Mouse (Mus musculus) CH12F3 (cell line): Measurements from ENCODE around the gene Elk4.

Experiments used
- in situ Hi-C: fragments of 300-500 bp; cut with MboI; formaldehyde crosslinking; loops from 2 replicates; pipeline ENCODE4 v1.14.3; 2020; ENCODE audit warnings: low sequenced_read_pairs

Elk4 gene

DNA sequence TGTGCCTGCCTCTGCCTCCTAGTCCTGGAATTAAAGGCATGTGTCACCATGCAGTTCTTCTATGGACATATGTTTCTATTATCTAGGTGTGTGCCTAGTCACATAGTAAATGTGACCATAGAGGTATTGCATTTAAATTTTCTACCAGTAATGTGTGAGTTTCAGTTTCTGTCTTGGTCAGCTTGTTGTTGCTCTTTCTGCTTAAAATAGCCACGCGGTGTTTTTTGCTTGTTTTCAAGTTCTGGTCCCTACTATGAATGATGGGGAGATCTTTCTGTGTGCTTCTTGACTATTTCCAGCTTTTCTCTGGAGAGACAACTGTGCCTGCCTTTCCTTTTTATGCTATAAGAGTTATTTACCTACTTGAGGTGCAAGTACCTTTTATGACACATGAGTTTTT lies 4.4 kb downstream of the Elk4 start:
- in situ Hi-C loops, result no loop called here

DNA sequence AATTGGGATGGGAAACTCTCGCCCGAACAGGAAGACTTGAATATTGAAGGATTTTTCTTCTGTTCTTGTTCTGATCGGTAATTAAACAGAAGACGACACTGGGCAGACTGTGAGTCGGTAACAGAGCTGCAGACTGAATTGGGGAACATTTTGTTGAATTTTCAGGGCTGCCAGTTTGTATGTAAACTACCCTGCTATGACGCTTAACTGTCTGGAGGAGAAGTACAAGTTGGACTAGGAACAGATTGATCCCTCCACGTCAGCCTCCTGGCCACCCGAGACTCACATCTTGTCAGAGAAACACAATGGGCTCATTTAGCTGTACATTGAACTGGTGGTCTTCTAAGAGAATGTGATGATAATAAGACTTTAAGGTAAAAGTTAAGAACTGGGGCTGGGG lies 5.5 kb downstream of the Elk4 start:
- in situ Hi-C loops, result no loop called here

DNA sequence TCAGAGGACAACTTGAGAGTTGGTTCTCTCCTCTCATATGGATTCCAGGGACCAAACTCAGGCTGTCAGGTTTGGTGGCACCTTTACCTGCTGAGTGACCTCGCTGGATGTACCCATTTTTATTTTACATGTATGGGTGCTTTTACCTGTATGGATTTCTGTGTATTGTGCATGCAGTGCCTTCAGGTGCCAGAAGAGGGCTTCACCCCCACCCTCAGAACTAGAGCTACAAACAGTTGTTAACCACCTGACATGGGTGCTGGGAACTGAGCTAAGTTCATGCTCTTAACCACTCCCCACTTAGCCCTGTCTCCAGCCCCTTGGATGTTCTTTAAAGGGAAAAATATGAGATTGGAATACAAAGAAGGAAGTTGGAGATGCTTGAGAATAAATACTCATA lies 7.4 kb downstream of the Elk4 start:
- in situ Hi-C loops, result no loop called here

DNA sequence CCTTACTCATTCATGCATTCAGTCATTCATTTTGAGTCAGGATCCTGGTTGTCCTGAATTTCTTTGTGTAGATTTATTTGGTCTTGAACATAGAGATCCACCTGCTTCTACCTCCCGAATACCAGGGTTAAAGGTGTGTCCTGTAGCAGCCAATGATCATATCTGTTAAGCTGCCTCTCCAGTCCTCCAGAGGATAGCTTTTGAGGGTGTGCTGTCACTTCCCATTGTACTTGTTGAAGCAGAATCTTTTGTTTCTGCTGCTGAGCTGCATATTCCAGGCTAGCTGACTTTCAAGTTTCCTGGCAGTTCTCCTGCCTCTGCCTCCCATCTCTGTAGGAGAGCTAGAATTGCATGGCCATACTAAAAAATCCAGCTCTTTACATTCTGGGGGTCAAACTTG lies 9.3 kb downstream of the Elk4 start:
- in situ Hi-C loops, result no loop called here

DNA sequence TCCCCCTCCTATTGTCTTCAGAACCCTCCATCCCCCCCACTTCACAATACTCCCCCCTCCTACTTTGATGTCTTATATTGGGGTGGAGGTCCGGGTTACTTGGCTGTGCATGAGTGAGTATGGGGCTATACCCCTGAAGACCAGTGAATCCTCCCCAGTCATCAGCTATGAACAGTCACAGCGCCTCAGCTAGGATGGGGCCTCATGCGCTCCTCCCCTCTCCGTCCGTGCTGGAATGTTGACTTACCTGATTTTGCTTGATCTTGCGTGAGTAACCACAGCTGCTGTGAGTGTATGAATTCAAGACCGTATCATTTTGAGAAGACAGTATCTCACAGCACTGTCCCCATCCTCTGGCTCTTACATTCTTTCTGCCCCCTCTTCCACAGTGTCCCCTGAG lies 12.5 kb downstream of the Elk4 start:
- in situ Hi-C loops, result no loop called here

DNA sequence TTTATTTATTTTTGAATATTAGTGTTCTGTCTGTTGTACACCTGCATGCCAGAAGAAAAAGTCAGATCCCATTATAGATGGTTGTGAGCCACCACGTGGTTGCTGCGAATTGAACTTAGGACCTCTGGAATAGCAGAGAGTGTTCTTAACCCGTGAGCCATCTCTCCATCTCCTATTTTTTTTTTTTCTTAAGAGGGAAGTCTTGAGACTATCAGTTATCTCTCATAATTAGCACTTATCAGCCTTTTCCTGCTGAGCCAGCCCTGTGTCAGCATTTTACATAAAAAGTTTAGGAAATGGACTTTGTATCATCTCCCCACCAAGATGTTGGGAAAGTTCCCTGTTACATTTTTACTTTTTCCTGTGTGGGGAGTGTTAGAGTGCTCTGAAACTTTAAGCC lies 14.7 kb downstream of the Elk4 start:
- in situ Hi-C loops, result no loop called here

DNA sequence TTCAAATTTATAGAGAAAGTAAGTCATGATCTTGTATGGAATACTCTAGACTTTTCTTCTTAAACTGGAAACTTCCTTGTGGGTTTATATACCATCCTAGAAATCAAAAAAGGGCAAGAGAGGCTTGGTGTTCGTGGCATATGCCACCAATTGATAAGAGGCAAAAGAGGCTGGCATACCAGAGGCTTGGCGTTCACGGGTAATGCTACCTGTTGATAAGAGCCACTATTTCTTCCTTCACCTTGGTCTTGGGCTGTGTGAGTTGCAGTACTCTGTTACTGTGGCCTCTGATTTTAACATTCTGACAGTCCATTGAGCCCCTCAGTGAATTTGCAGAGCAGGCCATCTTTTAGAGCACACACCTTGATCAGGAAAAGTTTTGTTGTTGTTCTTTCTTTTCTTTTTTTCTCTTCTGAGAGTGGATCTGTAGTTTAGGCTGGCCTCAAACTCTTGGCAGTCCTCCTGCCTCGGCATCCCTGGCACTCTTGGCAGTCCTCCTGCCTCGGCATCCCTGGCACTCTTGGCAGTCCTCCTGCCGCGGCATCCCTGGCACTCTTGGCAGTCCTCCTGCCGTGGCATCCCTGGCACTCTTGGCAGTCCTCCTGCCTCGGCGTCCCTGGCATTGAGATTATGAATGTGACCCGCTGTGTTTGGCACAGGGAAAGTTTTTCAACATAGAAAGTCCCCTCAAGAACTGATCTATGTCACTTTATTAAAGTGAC lies 19.7 kb downstream of the Elk4 start:
- in situ Hi-C loops, result no loop called here

DNA sequence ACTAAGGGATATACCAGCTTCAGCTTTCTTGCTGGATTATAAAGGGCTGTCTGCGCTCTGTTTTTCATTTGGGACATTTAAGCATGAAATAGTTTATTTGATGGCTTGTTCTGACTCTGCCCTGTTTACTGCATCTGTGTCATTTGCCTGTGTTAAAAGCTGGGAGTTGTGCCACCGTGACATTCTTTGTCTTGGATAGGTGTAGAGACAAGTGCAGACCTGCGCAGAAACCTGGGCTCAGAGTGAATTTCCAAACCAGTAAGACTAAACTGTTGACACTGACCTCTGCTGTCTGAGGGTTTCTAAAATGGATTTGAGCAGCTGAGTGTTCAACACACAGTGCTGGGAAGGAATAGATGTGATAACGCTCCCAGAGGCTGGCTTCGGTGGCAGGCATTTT lies 20.6 kb downstream of the Elk4 start:
- in situ Hi-C loops, result no loop called here

DNA sequence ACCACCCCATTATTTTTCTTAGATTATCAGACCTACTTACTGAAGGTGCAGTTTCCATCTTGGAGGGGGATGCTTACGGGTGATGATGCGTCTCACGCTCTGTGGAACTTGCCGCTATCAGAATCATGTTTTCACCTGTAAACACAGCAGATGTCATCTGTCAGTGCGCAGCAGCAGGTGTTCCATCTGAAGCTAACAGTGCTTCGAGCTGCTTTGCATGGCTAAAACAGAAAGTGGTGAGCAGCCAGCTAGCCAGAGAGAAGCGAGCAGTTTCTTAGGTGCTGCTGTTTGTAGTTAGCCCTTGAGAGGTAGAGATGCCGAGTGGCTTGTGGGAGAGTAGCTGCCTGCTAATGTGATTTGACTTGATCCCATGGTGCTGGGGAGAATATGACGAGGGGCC lies 21.0 kb downstream of the Elk4 start:
- in situ Hi-C loops, result no loop called here

DNA sequence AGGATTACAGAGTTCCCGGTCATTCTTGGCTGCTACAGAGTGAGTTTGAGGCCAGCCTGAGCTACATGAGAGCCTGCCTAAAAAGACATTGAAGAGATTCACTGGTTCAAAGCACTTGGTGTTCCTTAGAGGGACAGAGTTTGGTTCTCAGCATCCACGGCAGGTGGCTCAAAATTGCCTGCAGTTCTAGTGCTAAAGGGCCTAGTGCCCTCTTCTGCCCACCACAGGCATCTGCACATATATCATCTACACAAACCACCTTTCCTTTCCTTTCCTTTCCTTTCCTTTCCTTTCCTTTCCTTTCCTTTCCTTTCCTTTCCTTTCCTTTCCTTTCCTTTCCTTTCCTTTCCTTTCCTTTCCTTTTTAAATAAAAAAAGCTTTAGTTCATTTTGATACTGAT lies 23.2 kb downstream of the Elk4 start:
- in situ Hi-C loops, result no loop called here

DNA sequence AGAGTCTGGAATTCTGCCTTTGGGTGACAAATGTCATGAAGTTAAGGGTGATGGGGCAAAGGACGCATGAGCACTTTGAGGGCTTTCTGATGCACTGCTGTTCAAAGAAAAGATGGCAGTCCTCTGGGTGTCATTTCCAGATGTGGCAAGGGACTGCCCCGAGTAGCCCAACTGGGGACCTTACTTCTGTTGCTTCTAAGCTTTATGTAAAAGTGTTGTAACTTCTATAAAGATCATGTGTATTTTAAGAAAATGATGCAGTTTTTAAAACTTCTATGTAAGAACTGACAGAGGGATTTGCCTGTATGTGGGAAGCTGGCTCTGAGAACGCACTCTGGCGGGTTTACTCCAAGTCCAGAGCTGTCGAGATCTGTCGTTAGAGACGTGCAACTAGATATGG lies 24.8 kb downstream of the Elk4 start:
- in situ Hi-C loops, result no loop called here

DNA sequence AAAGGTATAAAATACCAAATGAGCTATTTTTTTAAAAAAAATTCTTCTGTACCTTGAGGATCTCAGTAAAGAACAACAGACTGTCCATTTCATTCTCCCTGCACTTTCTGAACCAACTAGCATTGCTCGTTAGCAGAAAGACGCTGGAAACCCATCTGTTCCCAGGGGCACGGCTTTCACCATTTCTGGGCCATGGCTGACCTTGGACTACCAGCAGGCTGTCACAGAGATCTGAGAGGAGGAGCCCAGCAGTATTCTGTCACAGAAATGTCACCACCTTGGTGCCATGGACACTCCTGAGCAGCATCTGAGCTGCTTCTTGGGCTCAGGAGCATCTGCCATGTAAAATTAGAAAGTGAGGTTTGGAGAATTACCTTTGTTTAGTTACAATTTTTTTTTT lies 30.3 kb downstream of the Elk4 start:
- in situ Hi-C loops, result no loop called here

DNA sequence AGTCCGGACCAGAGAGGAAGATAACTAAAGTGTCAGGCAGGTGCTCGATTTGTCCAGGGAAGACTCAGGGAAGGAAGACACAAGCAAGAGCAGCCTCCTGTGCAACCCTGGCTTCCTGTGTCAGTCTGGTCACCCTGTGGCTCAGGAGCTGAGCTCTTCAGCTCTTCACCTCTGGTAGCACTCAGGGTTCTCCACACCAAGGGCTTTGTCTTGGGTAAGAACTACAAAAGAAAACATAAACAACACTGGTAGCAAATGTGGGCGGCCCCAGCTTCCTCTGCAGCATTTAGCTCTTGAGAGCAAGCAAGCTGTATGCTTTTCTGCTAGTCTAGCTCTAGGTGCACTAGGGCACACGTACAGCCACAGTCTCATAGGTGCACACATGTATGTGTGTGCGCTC lies 31.3 kb downstream of the Elk4 start:
- in situ Hi-C loops, result no loop called here

DNA sequence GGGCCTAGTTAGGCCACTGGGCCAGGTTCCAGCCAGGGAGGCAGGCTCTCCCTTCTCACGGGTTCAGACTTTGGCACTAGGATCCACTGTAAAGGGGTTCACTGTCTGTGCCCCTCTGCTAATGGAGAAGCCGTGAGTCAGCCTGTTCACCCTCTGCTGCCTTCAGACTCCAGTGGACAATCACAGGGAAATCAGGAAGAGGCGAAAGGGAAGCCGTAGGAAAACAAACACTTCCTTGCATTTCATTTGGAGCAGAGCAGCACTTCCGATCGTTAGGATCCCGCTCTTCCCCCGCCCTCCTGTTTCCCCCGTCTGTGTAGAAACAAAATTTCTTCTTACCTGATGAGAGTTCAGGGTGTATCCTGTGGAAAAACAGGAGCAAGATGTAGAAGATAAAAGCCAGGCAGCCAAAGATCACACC lies 32.8 kb downstream of the Elk4 start:
- in situ Hi-C loops, result loop anchor here (5.0 kb wide), 1 partner anchor 43 kb away; no protein-coding TSS in a partner anchor

DNA sequence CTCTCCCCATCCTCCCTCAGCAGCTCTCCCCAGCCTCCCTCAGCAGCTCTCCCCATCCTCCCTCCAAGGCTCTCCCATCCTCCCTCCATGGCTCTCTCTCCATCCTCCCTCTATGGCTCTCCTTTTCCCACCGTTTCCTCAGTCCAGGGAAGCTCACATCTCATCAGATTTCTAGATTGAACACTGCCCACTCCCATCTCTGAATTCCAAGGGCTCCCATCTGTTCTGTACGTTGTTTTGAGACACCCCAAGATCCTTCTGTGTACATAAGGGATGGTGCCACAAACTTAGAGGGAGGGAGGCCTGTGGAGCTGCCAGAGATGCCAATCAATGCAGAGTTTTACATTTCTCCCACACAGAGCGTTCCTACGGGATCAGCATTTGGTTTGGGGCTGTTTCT lies 36.4 kb downstream of the Elk4 start:
- in situ Hi-C loops, result loop anchor here (5.0 kb wide), 1 partner anchor 46 kb away; no protein-coding TSS in a partner anchor

DNA sequence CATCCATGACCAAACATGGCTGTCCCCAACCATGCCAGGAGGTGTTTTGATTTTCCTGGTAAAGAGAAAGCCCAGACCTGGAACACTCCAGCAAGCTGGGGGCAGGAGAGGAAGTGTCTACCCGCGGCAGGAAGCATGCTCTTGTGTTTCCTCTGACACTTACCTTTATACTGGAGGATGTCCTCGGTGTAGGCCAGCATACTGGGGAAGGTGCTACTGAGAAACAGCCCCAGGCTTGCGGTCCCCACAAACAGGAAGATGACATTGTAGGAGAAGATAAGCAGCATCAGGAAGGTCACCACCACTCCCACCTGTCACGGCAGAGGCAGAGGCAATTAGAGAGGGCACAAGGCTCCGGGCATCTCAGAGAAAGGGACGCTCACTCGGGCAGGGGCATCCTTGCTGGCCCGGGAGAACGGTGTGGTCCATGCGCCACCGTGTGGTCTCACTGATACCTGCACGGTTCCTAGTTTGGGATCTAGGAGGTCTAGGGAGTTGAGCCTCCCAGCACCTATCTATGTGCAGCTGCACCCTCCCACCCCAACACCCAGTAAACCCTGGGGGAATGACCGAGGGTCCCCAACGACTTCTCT lies 38.8 kb downstream of the Elk4 start:
- in situ Hi-C loops, result no loop called here

DNA sequence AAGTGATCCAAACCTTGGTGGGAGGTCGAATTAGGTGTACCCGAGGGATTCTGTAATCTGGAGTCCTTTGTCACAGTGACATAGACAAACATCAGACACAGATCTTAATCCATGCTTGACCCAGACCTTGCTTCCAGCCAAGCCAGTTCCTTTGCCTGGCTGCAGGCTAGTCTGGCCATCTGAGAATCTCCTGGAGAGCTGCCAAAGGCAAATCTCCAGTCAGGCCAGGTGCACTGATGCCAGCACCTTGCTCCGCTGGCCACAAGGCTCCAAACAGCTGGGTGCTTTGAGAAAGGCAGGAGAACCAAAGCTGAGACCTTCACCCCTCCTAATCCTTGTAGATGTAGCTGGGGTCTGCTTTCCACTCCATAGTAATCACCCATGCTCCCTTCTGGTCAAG lies 44.3 kb downstream of the Elk4 start:
- in situ Hi-C loops, result no loop called here

DNA sequence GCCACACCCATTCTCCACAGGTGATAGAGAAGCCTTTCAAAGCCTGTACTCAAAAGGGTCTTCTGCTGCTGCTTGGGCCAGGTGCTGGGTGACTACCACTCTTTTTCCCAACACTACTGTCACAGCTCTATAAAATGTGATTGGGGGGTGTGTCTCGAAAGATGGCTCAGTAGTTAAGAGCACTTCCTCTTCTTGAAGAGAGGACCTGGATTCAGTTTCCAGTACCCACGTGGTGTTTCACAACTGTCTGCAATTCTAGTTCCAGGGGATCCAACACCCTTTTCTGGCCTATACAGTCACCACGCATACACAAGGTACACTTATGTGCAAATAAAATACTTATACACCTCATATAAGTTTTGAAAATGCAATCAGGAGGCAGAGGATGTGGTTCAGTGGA lies 47.0 kb downstream of the Elk4 start:
- in situ Hi-C loops, result no loop called here

DNA sequence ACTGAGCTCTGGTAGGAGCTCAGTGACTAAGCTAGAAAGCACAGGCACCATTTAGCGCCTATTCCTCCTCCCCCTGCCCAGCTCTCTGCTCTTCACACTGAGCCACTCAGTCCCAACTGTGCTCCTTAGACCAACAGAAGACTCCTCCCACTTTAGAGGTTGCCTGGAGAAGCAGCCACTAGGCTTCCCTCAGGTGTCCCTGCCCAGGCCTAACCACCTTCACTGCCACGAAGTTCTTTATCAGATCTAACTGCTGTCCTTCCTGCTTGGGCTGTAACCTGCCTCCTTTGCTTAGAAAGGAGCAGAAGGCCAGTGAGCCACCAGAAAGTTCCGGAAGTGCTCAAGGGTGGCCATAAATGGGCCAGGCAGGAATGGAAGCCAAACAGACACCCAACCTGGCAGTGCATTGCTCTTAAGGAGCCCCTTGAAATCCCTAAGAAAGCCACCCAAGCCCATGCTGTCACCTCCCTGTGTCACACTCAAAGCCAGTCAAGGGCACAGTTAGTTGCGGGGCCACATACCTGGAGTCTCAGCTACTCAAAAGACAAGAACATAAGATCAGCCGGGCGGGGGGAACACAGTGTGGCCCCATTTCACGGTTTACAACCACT lies 47.8 kb downstream of the Elk4 start:
- in situ Hi-C loops, result no loop called here

DNA sequence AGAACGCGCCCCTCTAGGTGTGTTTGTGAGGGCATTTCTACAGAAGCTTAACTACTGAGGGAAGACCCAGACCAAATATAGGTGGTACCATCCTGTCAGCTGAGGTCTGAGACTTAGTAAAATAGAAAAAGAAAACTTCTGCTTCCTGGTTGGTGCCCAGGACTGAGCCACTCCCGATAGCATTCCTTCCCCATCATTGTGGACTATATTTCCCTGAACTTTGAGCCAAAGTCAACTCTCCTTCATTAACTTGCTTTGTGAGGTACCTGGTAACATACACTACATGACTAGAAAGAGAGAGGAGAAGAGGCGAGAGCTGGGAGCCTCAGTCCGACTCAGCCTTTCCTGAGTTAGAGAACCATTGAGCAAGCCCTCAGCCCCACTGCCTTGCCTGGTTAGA lies 51.2 kb downstream of the Elk4 start:
- in situ Hi-C loops, result no loop called here

DNA sequence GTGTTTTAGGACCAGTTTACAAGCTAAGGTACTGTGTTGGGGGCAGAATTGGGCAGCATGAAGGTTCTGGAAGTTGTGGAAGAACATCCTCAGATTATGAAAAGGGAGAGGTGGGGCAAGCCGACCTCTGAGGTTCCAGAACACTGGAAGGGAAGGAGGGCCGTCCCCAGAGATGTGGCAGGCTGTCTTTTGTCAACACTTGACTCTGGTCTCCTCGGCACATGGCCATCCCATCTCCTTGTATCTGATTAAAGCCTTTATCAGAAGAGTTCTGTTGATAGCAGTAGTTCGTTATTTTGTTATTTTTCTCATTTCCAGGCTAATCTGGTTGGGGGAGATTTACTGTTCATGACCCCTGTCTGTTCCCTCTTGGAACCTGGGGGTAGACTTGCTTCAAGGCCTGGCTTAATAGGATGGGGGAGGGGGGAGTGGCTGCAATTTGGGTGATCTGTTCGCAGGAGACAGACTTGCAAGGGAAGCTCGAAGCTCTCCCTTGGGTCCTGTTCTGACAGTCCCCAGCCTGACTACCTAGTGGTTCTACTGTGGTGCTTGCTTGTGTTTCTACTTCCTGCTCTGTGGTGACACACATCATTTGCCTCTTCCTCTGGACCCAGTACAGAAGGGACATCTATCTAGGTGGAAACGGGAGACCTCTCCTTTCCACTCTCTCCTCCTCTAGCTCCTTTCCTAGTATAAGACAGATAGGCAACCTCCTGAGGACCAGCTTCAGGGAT lies 52.8 kb downstream of the Elk4 start:
- in situ Hi-C loops, result no loop called here
